Mouse (Mus musculus): ENCODE measurements around the gene Shisa9. TPM values are rescaled to one million over a fixed set of nuclear protein-coding genes. Genes with fewer than 3 reads are reported as not detected.

Gene Shisa9
- polyA plus RNA-seq, 1 experiment from 2014 or later = 2.1 TPM

GRCm38 (mm10) chr16:12178031-12178430 lies 194.1 kb downstream of the Shisa9 start:
- Histone ChIP-seq H3K4me3 (ENCODE audit: low read depth, low read length) (no peak overlapping the region), H3K4me1 (ENCODE audit: control insufficient read depth, insufficient read depth, low read length) (no peaks in the 10 kb centered on the region), H3K27ac (ENCODE audit: low read length) (no peak overlapping the region), H3K9ac (replicated peaks; ENCODE audit: low read depth, low read length) (no peak overlapping the region), H3K36me3 (ENCODE audit: control insufficient read depth, insufficient read depth, low read length) (no peaks in the 10 kb centered on the region), H3K9me3 (ENCODE audit: control insufficient read depth, low read depth, low read length) (no peaks in the 10 kb centered on the region), H3K4me2 (replicated peaks; ENCODE audit: low read depth, low read length) (no peak overlapping the region), H3K27me3 (ENCODE audit: control insufficient read depth, insufficient read depth, low read length) (no peaks in the 10 kb centered on the region)
- ATAC-seq (ENCODE audit: insufficient number of reproducible peaks, insufficient read depth, low FRiP score, low read depth) = no peak
- 76% methylated on average over 2 of the region's 2 CpGs for WGBS

DNA sequence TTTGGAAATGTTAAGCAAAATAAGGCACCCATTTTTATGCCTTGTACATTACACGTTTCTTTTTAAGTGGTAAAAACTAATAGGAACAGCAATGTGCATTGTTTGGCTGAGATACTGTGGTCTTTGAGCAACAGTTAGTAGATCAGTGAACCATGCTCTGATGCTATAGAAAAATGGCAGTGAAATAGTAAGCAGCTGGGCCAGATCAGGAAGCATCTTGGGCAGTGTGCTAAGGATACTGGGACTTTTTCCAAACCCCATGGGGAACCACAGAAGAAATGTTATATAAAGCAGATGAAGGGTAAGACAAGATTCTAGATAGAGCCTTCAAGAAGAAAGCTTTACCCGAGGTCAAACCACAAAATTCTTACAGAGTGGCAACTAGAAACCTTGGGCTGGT lies 205.8 kb downstream of the Shisa9 start:
- Histone ChIP-seq H3K9me3 (ENCODE audit: control insufficient read depth, low read depth, low read length) (no peaks in the 10 kb centered on the region), H3K36me3 (ENCODE audit: control insufficient read depth, insufficient read depth, low read length) (no peaks in the 10 kb centered on the region), H3K4me1 (ENCODE audit: control insufficient read depth, insufficient read depth, low read length) (no peaks in the 10 kb centered on the region), H3K27ac (ENCODE audit: low read length) (no peak overlapping the region), H3K9ac (replicated peaks; ENCODE audit: low read depth, low read length) (no peak overlapping the region), H3K27me3 (ENCODE audit: control insufficient read depth, insufficient read depth, low read length) (no peaks in the 10 kb centered on the region), H3K4me3 (ENCODE audit: low read depth, low read length) (no peak overlapping the region), H3K4me2 (replicated peaks; ENCODE audit: low read depth, low read length) (no peak overlapping the region)
- WGBS = 66% methylated on average over 2 of the region's 2 CpGs
- ATAC-seq (ENCODE audit: insufficient number of reproducible peaks, insufficient read depth, low FRiP score, low read depth) = no peak

DNA sequence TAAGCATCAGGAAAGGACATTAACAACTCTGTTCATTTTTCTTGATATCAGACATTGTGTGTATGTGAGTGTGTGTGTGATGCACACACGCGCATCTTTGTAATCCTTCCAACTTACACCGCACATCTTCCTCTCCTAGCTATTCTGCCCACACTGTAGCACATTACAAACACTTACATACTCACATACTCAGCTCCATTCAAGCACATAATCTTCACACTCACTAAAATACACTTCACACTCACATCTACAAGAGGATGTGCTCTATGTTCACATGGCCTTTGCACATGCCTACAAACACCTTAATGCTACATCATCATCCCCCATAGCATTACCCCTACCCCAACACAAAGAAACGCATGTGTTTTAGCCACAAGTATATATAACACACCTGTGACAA lies 212.9 kb downstream of the Shisa9 start:
- H3K4me1 ChIP-seq (ENCODE audit: control insufficient read depth, insufficient read depth, low read length) = no peaks in the 10 kb centered on the region
- no peaks in the 10 kb centered on the region for H3K9me3 ChIP-seq (ENCODE audit: control insufficient read depth, low read depth, low read length)
- no peaks in the 10 kb centered on the region for H3K36me3 ChIP-seq (ENCODE audit: control insufficient read depth, insufficient read depth, low read length)
- H3K9ac ChIP-seq (replicated peaks; ENCODE audit: low read depth, low read length) = no peak overlapping the region
- H3K4me3 ChIP-seq (ENCODE audit: low read depth, low read length) = no peak overlapping the region
- no peaks in the 10 kb centered on the region for H3K27me3 ChIP-seq (ENCODE audit: control insufficient read depth, insufficient read depth, low read length)
- WGBS = 97% methylated on average over 4 of the region's 4 CpGs
- H3K4me2 ChIP-seq (replicated peaks; ENCODE audit: low read depth, low read length) = no peak overlapping the region
- no peak overlapping the region for H3K27ac ChIP-seq (ENCODE audit: low read length)
- no peak for ATAC-seq (ENCODE audit: insufficient number of reproducible peaks, insufficient read depth, low FRiP score, low read depth)

DNA sequence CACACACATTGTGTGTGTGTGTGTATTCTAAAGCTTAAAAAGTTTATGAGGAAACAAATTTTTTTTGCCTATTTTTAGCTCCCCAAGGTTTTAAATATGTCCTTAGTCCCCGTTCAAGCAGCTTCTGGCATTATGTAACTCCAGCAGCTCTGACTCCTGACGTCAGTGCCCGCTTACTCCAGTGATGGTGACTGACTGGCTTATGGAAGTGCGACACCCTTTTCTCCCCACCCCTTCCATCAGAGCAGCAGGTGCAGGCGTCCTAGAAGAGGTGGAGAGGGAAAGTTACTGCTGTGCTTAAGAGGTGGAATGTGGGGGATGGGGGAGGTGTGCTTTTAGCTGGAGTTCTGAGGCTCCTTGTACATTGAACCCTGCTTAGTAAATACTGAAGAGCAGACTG lies 213.7 kb downstream of the Shisa9 start:
- no peaks in the 10 kb centered on the region for H3K27me3 ChIP-seq (ENCODE audit: control insufficient read depth, insufficient read depth, low read length)
- no peak overlapping the region for H3K4me3 ChIP-seq (ENCODE audit: low read depth, low read length)
- WGBS = 39% methylated on average over 5 of the region's 5 CpGs
- no peaks in the 10 kb centered on the region for H3K4me1 ChIP-seq (ENCODE audit: control insufficient read depth, insufficient read depth, low read length)
- H3K9ac ChIP-seq (replicated peaks; ENCODE audit: low read depth, low read length) = no peak overlapping the region
- H3K36me3 ChIP-seq (ENCODE audit: control insufficient read depth, insufficient read depth, low read length) = no peaks in the 10 kb centered on the region
- H3K4me2 ChIP-seq (replicated peaks; ENCODE audit: low read depth, low read length) = no peak overlapping the region
- H3K9me3 ChIP-seq (ENCODE audit: control insufficient read depth, low read depth, low read length) = no peaks in the 10 kb centered on the region
- no peak overlapping the region for H3K27ac ChIP-seq (ENCODE audit: low read length)
- ATAC-seq (ENCODE audit: insufficient number of reproducible peaks, insufficient read depth, low FRiP score, low read depth) = no peak

GRCm38 (mm10) chr16:12201216-12201615 lies 217.3 kb downstream of the Shisa9 start:
- Histone ChIP-seq H3K27ac (ENCODE audit: low read length) (no peak overlapping the region), H3K4me3 (ENCODE audit: low read depth, low read length) (no peak overlapping the region), H3K27me3 (ENCODE audit: control insufficient read depth, insufficient read depth, low read length) (no peaks in the 10 kb centered on the region), H3K9me3 (ENCODE audit: control insufficient read depth, low read depth, low read length) (no peaks in the 10 kb centered on the region), H3K4me1 (ENCODE audit: control insufficient read depth, insufficient read depth, low read length) (no peaks in the 10 kb centered on the region), H3K4me2 (replicated peaks; ENCODE audit: low read depth, low read length) (no peak overlapping the region), H3K9ac (replicated peaks; ENCODE audit: low read depth, low read length) (no peak overlapping the region), H3K36me3 (ENCODE audit: control insufficient read depth, insufficient read depth, low read length) (no peaks in the 10 kb centered on the region)
- no peak for ATAC-seq (ENCODE audit: insufficient number of reproducible peaks, insufficient read depth, low FRiP score, low read depth)
- 23% methylated on average over 3 of the region's 3 CpGs for WGBS

- Histone ChIP-seq H3K27me3 (ENCODE audit: control insufficient read depth, insufficient read depth, low read length) (no peaks in the 10 kb centered on the region), H3K4me3 (ENCODE audit: low read depth, low read length) (no peak overlapping the region), H3K27ac (ENCODE audit: low read length) (no peak overlapping the region), H3K4me2 (replicated peaks; ENCODE audit: low read depth, low read length) (no peak overlapping the region), H3K4me1 (ENCODE audit: control insufficient read depth, insufficient read depth, low read length) (no peaks in the 10 kb centered on the region), H3K9ac (replicated peaks; ENCODE audit: low read depth, low read length) (no peak overlapping the region), H3K36me3 (ENCODE audit: control insufficient read depth, insufficient read depth, low read length) (no peaks in the 10 kb centered on the region), H3K9me3 (ENCODE audit: control insufficient read depth, low read depth, low read length) (no peaks in the 10 kb centered on the region)
- ATAC-seq (ENCODE audit: insufficient number of reproducible peaks, insufficient read depth, low FRiP score, low read depth) = no peak
- 57% methylated on average over 3 of the region's 3 CpGs for WGBS
Measured at GRCm38 (mm10) chr16:12202151-12202550, 218.2 kb downstream of the Shisa9 start.

DNA sequence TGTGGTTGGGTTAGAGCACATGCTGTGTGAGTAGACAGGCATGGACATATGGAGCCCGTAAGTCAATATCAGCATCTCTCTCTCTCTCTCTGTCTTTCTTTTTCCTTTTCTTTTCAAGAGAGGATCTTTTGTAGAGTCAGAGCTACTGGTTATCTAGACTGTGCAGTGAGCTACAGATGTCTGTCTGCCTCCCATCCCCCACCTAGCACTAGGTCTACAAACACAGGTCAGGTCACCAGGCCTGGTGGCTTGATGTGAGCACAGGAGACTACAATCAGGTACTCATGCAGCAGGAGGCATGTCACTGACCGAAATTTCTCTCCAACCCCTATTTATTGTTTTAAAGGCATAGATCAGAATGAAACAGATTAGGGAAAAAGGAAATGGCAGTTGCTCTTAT lies 219.1 kb downstream of the Shisa9 start:
- no peaks in the 10 kb centered on the region for H3K36me3 ChIP-seq (ENCODE audit: control insufficient read depth, insufficient read depth, low read length)
- H3K9me3 ChIP-seq (ENCODE audit: control insufficient read depth, low read depth, low read length) = no peaks in the 10 kb centered on the region
- H3K27ac ChIP-seq (ENCODE audit: low read length) = no peak overlapping the region
- ATAC-seq (ENCODE audit: insufficient number of reproducible peaks, insufficient read depth, low FRiP score, low read depth) = no peak
- H3K4me3 ChIP-seq (ENCODE audit: low read depth, low read length) = no peak overlapping the region
- no peaks in the 10 kb centered on the region for H3K27me3 ChIP-seq (ENCODE audit: control insufficient read depth, insufficient read depth, low read length)
- no peak overlapping the region for H3K4me2 ChIP-seq (replicated peaks; ENCODE audit: low read depth, low read length)
- H3K9ac ChIP-seq (replicated peaks; ENCODE audit: low read depth, low read length) = no peak overlapping the region
- no peaks in the 10 kb centered on the region for H3K4me1 ChIP-seq (ENCODE audit: control insufficient read depth, insufficient read depth, low read length)
- 84% methylated on average over 2 of the region's 2 CpGs for WGBS

- Histone ChIP-seq H3K36me3 (ENCODE audit: control insufficient read depth, insufficient read depth, low read length) (no peaks in the 10 kb centered on the region), H3K27me3 (ENCODE audit: control insufficient read depth, insufficient read depth, low read length) (no peaks in the 10 kb centered on the region), H3K4me3 (ENCODE audit: low read depth, low read length) (no peak overlapping the region), H3K27ac (ENCODE audit: low read length) (no peak overlapping the region), H3K9ac (replicated peaks; ENCODE audit: low read depth, low read length) (no peak overlapping the region), H3K9me3 (ENCODE audit: control insufficient read depth, low read depth, low read length) (no peaks in the 10 kb centered on the region), H3K4me2 (replicated peaks; ENCODE audit: low read depth, low read length) (no peak overlapping the region), H3K4me1 (ENCODE audit: control insufficient read depth, insufficient read depth, low read length) (no peaks in the 10 kb centered on the region)
- ATAC-seq (ENCODE audit: insufficient number of reproducible peaks, insufficient read depth, low FRiP score, low read depth) = no peak
- WGBS = 76% methylated on average over 2 of the region's 2 CpGs
Measured at GRCm38 (mm10) chr16:12204423-12204822, 220.5 kb downstream of the Shisa9 start.

GRCm38 (mm10) chr16:12206421-12206950 lies 222.6 kb downstream of the Shisa9 start:
- no peak for ATAC-seq (ENCODE audit: insufficient number of reproducible peaks, insufficient read depth, low FRiP score, low read depth)

More at GRCm38 (mm10) chr16:12206421-12206950, 222.6 kb downstream of the Shisa9 start:
- no peaks in the 10 kb centered on the region for H3K4me1 ChIP-seq (ENCODE audit: control insufficient read depth, insufficient read depth, low read length)
- no peak overlapping the region for H3K9ac ChIP-seq (replicated peaks; ENCODE audit: low read depth, low read length)
- H3K36me3 ChIP-seq (ENCODE audit: control insufficient read depth, insufficient read depth, low read length) = no peaks in the 10 kb centered on the region
- no peak overlapping the region for H3K4me3 ChIP-seq (ENCODE audit: low read depth, low read length)
- no peak overlapping the region for H3K27ac ChIP-seq (ENCODE audit: low read length)
- H3K9me3 ChIP-seq (ENCODE audit: control insufficient read depth, low read depth, low read length) = no peaks in the 10 kb centered on the region
- no peaks in the 10 kb centered on the region for H3K27me3 ChIP-seq (ENCODE audit: control insufficient read depth, insufficient read depth, low read length)
- no peak overlapping the region for H3K4me2 ChIP-seq (replicated peaks; ENCODE audit: low read depth, low read length)
- WGBS = 54% methylated on average over 1 of the region's 1 CpGs
